Mouse (Mus musculus): ENCODE results near the gene Susd6.

GRCm38 (mm10) chr12:80794522-80794921, 4.2 kb downstream of the Susd6 start:
- TF ChIP-seq POLR2A (IDR thresholded peaks at IDR 0.05; ENCODE audit: insufficient read depth, low read depth, low read length) (no peak), CTCF (IDR thresholded peaks at IDR 0.05; ENCODE audit: insufficient read depth, low read depth, low read length) (no peak)

Data from olfactory bulb, adult 2 months (tissue).